Mouse (Mus musculus) thymus, adult 2 months (tissue): ENCODE measurements at regions not wholly inside any gene's neighbourhood (a gene's known extent, or its start where the extent isn't known, plus 50 kb on each side); places are given as distances from the start of the nearest gene placed in this dataset.

Experiments used
- CTCF ChIP-seq: fragments of 200-500 bp; IDR thresholded peaks from 2 replicates; pipeline ENCODE4 v1.5.1; 2012; ENCODE audit warnings: mild to moderate bottlenecking, control low read depth, low read length, moderate library complexity, borderline replicate concordance; ENCODE audit not compliant: control insufficient read depth, poor library complexity, insufficient read depth; ENCODE audit errors: extremely low read depth
- POLR2A ChIP-seq: fragments of 200-500 bp; IDR thresholded peaks from 2 replicates; pipeline ENCODE4 v1.6.1; 2012; ENCODE audit warnings: mild to moderate bottlenecking, low read length, control low read depth, moderate library complexity; ENCODE audit not compliant: control insufficient read depth, poor library complexity, insufficient read depth; ENCODE audit errors: extremely low read depth

- no peak for TF ChIP-seq CTCF
- no peak for TF ChIP-seq POLR2A
Observed at GRCm38 (mm10) chrX:163181588-163181987, 217.2 kb upstream of the S100g start.
